Mouse (Mus musculus) spleen, adult 2 months (tissue): ENCODE measurements around the gene Phactr1.

Experiments used
- CTCF ChIP-seq: fragments of 200-500 bp; IDR thresholded peaks from 2 replicates; pipeline ENCODE4 v1.5.1; 2011; ENCODE audit warnings: mild to moderate bottlenecking, inconsistent platforms; ENCODE audit not compliant: insufficient read depth, insufficient read length, insufficient replicate concordance; ENCODE audit errors: extremely low read depth
- POLR2A ChIP-seq: fragments of 200-500 bp; IDR thresholded peaks from 2 replicates; pipeline ENCODE4 v1.6.1; 2011; ENCODE audit warnings: low read depth, low read length, inconsistent platforms

DNA sequence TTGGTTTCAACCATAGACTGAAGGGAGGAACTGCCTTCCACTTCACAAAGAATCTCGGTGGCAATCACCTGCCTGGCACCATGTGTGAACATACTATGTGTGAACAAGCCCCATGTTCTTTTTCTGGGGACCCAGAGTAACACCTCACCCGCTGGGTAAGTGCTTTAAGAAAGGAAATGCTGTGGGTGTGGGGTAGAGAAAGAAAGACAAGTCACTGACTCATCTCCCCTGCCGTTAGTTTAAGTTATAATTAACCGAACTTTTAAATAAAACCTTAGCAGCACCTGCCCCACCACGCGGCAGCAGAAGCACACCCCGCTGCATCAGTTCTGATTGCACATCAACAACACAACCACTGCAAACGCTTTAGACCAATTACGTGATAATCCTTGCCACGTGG, 171.7 kb downstream of the Phactr1 start:
- TF ChIP-seq POLR2A: no peak
- no peak for TF ChIP-seq CTCF
